Mouse (Mus musculus) kidney, adult 8-10 months (tissue): ENCODE results near the gene Styxl1.

ENCODE experiments used
- DNase-seq, 2 experiments: peaks; one replicate each; pipeline ENCODE4 v3.0.0; 2022

Gene Styxl1

GRCm38 (mm10) chr5:135777796-135778470, at the start of gene Styxl1:
Gene Styxl1 (minus strand): TSS chr5:135778385.
- DNase-seq: no peak

DNA sequence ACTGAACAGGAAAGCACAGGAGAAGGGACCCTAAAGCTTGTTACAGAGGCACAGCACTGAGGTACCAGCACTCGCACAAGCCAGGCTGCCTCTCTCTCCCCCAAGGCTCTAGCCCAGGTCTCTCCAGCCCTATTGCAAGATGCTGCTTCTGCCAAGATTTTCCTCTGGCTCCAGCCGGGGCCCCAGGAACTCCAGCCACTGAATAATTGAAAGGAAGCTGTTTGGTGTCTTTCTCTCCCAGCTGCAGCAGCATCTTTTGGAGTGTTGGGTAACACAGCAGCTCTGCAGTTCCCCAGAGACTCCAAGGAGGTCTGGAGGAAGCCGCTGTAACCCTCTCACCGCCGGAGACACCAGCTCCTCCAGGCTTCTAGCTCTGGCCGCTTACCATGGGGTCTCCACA, 48.0 kb upstream of the Styxl1 start:
- no peak for DNase-seq

DNA sequence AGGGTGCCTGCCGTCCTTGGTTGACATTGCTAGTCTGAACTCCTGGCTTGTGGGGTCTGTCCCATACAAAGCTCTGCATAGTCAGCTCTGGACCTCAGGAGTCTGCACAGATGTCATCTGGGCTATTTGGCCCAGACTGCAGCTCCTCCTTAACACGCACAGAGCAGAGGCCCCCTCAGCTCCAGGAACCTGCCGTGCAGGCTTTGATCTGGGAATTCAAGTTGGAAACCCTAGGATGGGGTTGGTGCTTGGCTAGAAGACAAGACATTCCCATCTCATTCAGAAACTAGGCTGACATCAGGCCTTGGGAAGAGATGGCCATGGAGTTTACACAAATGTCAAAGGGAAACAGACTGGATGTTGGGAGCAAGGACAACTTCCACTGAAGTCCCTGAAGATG, 46.3 kb upstream of the Styxl1 start:
- DNase-seq: no peak

GRCm38 (mm10) chr5:135822316-135822944, 44.2 kb upstream of the Styxl1 start:
- no peak for DNase-seq

DNA sequence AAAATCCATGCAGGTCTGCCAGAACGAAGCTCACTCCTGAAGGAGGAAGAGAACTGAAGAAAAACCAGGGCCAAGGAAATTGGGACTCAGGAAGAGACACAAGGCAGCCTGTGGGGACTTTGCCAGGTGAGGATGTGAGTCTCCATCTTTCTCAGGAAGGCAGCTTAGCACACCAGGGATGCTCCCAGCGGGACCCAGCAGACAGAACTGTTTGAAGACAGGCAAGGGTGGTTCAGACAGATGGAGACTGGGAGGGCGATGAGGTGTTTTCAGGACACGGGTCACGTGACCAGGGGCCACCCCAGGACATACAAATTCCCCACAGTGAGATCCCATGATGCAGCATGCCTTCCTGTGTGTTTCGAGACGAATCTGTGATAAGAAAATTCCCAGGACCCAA, 40.3 kb upstream of the Styxl1 start:
- DNase-seq: no peak

- no peak for DNase-seq
Measured at GRCm38 (mm10) chr5:135812991-135813390, 34.8 kb upstream of the Styxl1 start.

- DNase-seq: no peak
Measured at GRCm38 (mm10) chr5:135807263-135807637, 29.1 kb upstream of the Styxl1 start.

- DNase-seq: peak; percentile 73 to 89
Measured at GRCm38 (mm10) chr5:135806555-135807262, 28.5 kb upstream of the Styxl1 start, which contains the start of gene Srrm3. Gene Srrm3 (plus strand): TSS chr5:135806890.

GRCm38 (mm10) chr5:135804735-135805134, 26.6 kb upstream of the Styxl1 start:
- DNase-seq: no peak

DNA sequence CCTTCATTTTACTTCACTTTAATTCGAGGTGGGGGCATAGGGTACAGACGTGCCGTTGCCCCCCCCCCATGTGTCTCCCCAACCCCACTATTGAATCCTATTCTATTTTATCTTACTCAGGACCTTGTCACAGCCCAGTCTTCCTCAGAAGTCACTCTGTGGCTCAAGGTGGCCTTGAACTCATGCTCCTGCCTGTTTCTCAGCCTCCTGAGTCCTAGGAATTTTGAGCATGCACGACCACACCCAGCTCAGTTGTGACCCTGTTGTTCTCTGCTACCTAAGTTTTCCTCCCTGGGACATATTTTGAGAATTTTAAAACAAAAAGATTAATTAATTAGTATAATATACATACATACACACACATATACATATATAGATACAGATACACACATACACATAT, 25.5 kb upstream of the Styxl1 start:
- DNase-seq: no peak

DNA sequence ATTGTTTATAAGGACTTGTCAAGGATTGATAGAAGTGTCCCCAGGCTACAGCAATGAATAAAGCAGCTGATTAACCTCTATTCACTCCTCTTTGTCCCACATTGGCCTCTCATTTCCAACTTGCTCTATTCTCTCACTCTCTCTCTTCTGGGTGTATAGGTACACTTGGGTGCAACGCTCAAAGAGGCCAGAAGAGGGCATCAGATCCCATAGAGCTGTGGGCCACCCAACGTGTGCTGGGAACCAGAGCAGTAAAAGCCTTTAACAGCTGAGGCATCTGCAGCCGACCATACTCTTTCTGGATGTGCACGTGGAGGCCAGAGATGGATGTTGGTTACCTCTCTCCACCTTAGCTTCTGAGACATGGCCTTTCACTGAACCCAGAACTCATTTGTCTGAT, 24.9 kb upstream of the Styxl1 start:
- no peak for DNase-seq

GRCm38 (mm10) chr5:135802641-135803040, 24.5 kb upstream of the Styxl1 start:
- DNase-seq: no peak

DNA sequence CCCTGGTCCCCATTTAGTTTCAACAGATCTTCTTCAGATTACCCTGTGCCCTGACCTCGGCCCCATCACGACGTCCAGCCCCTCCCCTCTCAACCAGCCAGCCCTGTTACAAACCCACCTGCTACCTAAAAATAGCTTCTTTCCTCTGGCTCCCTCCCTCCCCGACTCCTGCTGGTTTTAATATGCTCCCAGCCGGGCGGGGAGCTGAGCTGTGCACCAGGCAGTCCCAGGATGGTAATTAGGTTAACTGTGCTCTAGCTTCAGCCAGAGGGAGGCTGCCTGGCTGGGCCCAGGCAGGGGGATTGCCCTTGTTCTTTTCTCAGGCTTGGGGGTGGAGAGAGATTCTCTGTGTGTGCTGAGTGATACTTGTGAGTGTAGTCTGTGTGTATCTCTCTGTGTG, 22.7 kb upstream of the Styxl1 start:
- DNase-seq: no peak

DNA sequence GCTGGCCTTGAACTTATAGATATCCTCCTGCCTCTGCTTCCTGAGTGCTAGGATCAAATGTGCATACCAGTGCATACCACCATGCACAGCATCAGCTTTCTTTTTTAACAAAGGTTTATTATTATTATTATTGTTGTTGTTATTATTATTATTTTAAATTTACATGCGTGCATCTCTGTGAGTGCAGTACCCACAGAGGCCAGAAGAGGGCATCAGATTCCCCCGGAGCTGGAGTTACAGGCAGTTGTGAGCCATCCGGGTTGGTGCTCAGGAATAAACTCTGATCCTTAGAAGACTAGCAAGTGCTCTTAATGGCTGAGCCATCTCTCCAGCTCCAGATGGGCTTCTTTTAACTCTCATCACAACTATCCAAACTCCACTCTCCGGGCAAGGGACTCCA, 21.6 kb upstream of the Styxl1 start:
- peak in 1 of 2 experiments; percentile 29 for DNase-seq

- no peak for DNase-seq
Measured at GRCm38 (mm10) chr5:135794859-135795181, 16.6 kb upstream of the Styxl1 start.

- peak; percentile 64 to 88 for DNase-seq
Measured at GRCm38 (mm10) chr5:135793996-135794858, 16.0 kb upstream of the Styxl1 start.

- no peak for DNase-seq
Measured at GRCm38 (mm10) chr5:135782901-135783300, 4.7 kb upstream of the Styxl1 start.

DNA sequence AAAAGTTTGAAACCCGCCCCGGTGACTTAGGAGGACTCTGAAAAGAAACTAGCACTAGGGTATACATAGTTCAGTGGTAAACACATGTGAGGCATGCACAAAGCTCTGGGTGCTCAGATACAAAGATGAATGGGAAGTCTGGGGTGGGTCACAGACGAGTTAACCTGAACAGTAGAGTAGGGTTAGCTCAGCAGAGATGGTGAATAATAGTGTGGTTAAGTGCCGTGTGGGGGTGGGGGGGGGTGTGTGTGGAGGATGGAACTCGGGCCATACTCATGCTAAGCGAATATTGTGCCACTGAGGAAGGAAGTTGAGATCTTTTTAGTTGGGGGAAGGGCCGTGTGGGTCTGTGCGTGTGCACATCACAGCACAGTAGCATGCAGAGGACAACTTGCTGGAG, 2.1 kb upstream of the Styxl1 start:
- DNase-seq: no peak

GRCm38 (mm10) chr5:135778471-135779445, 573 bp upstream of the Styxl1 start, which contains the start of gene Mdh2:
Gene Mdh2 (plus strand): TSS chr5:135778480.
- DNase-seq: peak; percentile 100

DNA sequence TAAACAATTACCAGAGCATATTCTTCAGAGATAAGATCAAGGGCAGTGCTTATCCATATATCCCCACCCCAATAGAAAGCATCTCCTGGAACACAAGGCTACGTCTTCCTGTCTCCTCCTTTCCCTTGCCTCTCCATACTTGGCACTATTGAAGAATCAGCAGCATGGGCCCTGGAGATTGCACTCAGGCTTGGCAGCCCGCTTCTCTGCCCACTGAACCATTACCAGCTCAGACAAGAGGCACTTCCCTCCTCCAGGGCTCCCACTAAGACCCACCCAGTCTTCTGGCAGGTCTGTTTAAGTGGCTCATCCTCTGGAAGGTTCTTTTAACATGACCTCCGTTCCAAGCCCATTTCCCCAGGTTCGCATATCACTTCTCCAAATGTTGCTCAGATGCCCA, 1.6 kb downstream of the Styxl1 start:
- peak; percentile 48 to 55 for DNase-seq

DNA sequence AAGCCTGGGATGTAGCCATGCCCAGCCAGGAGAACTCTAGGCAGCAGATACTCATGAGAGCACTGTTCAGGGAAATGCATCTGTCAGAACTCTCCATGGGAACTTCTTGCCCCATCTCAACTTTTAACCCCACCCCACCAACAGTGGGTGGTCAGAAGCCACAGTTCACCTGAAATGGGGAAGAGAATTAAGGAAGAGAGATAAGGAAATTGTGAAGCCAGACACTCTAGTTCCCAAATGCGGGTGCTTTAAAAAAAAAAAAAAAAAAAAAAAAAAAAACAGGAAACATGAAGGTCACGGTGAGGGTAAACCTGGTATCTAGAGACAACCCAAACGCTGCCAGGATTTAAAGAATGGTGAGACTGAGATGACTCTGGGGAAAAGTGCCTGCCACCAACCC, 5.7 kb downstream of the Styxl1 start:
- no peak for DNase-seq

- DNase-seq: no peak
Measured at GRCm38 (mm10) chr5:135764971-135765370, 13.2 kb downstream of the Styxl1 start.
